Mouse (Mus musculus): ENCODE measurements around the gene Abhd5. TPM values are rescaled to one million over a fixed set of nuclear protein-coding genes. Genes with fewer than 3 reads are reported as not detected.

Gene Abhd5
- polyA plus RNA-seq, 1 experiment from 2014 or later, result 23.5 TPM

DNA sequence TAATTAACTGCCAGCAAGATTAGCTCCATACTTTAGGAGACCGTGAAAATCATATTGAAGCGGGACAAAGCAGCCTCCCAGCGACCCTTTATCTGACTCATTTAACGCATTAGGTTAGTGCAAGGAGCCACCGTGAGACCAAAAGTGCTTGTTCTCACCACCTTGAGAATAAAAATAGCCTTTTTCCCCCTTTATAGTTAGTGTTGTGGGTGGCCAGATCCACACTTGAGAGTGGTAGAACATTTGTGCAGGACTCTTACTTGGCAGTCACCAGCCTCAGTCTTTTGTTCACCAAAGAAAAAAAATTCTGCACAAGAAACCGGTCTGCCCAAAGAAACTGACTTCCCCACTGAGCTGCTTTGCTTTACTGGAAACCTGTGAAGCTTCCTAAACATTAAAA, 29.6 kb downstream of the Abhd5 start:
- Histone ChIP-seq H3K4me1 (ENCODE audit: control insufficient read depth, insufficient read depth, low read length) (no peaks in the 10 kb centered on the region), H3K9ac (ENCODE audit: low read length) (no peak overlapping the region), H3K4me2 (ENCODE audit: low read depth, low read length) (no peak overlapping the region), H3K9me3 (replicated peaks; ENCODE audit: control insufficient read depth, low read length) (no peaks in the 10 kb centered on the region), H3K27me3 (ENCODE audit: control insufficient read depth, insufficient read depth, low read length) (no peaks in the 10 kb centered on the region), H3K4me3 (ENCODE audit: low read length) (no peak overlapping the region), H3K36me3 (ENCODE audit: control insufficient read depth, insufficient read depth) (peaks cover 11% of the 10 kb centered on the region), H3K27ac (ENCODE audit: low read length) (no peak overlapping the region)
- ATAC-seq (replicated peaks; ENCODE audit: extremely low read depth, insufficient read depth, low FRiP score), result no peak
- WGBS, result 75% methylated on average over 6 of the region's 6 CpGs

DNA sequence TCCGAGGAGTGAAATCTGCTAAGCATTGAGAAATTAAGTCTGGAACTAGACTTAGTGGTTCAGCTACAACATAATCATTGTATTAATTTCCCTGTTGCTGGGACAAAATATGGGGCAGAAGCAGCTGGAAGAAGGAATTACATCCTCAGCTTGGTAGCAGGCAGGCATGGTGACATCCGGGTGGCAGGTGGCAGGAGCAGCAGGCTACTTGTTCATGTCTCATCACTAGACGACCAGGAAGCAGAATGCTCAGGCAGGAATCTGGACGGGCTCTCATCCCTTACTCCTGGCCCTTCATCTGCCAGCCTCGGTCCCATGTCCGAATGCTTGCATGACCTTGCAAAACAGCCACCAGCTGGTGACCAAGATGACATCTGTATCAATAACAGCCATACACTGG, 30.6 kb downstream of the Abhd5 start:
- Histone ChIP-seq H3K4me2 (ENCODE audit: low read depth, low read length) (no peak overlapping the region), H3K27me3 (ENCODE audit: control insufficient read depth, insufficient read depth, low read length) (no peaks in the 10 kb centered on the region), H3K27ac (ENCODE audit: low read length) (no peak overlapping the region), H3K9ac (ENCODE audit: low read length) (no peak overlapping the region), H3K4me1 (ENCODE audit: control insufficient read depth, insufficient read depth, low read length) (no peaks in the 10 kb centered on the region), H3K4me3 (ENCODE audit: low read length) (no peak overlapping the region), H3K9me3 (replicated peaks; ENCODE audit: control insufficient read depth, low read length) (no peaks in the 10 kb centered on the region), H3K36me3 (ENCODE audit: control insufficient read depth, insufficient read depth) (peaks cover 11% of the 10 kb centered on the region)
- WGBS, result 85% methylated on average over 6 of the region's 6 CpGs
- no peak for ATAC-seq (replicated peaks; ENCODE audit: extremely low read depth, insufficient read depth, low FRiP score)

DNA sequence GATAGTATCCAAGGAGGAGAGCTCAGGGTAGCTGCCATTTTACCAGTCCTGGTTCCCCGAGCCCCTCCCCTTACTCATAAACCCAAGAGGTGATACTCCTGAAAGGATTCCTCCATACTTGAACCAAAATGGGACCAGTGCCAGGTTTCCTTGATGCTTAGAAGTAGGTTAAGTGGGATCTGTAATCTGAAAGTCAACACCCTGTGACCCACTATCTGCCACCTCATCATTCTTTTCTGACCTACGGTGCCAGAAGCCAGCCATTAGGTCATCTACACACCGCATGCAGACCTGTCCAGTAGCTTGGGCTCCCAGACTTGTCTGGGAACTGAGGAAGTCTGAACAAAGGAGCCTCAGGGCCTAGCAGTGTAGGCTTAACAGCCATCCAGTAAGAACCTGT, 34.6 kb downstream of the Abhd5 start:
- H3K9me3 ChIP-seq (replicated peaks; ENCODE audit: control insufficient read depth, low read length), result no peaks in the 10 kb centered on the region
- no peak overlapping the region for H3K27ac ChIP-seq (ENCODE audit: low read length)
- H3K4me1 ChIP-seq (ENCODE audit: control insufficient read depth, insufficient read depth, low read length), result no peaks in the 10 kb centered on the region
- no peaks in the 10 kb centered on the region for H3K27me3 ChIP-seq (ENCODE audit: control insufficient read depth, insufficient read depth, low read length)
- H3K9ac ChIP-seq (ENCODE audit: low read length), result no peak overlapping the region
- H3K4me3 ChIP-seq (ENCODE audit: low read length), result no peak overlapping the region
- 41% methylated on average over 3 of the region's 3 CpGs for WGBS
- no peaks in the 10 kb centered on the region for H3K36me3 ChIP-seq (ENCODE audit: control insufficient read depth, insufficient read depth)
- ATAC-seq (replicated peaks; ENCODE audit: extremely low read depth, insufficient read depth, low FRiP score), result no peak
- no peak overlapping the region for H3K4me2 ChIP-seq (ENCODE audit: low read depth, low read length)

DNA sequence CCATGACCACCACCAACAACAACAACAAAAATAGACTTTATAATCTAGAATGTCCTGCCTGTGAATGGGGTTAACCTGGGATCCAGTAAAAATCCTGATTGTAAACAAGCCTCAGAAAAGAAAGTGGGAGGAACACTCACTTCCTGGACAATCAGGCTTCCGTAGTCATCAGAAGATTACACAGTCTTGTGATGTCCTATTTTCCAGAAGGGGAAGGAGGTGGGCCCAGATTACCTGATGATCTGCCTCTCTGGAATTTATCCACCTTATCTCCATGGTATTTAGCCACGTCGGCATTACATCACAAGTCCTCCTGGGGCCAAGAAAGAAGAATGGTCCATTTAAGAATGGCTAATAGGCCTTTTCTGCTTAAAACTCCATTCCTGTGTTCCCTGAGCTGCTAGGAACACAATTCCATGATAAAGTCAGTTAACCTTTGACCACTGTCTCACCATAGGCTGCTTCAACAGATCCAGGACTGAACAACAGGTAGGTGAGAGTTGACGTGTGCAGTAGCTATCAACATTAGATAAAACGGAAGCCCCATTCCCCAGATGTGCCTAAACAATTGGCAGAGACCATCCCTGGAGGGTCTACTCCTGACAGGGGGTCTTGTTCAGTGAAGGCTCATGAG, 38.0 kb downstream of the Abhd5 start:
- no peak overlapping the region for H3K27ac ChIP-seq (ENCODE audit: low read length)
- no peaks in the 10 kb centered on the region for H3K9me3 ChIP-seq (replicated peaks; ENCODE audit: control insufficient read depth, low read length)
- H3K36me3 ChIP-seq (ENCODE audit: control insufficient read depth, insufficient read depth), result no peaks in the 10 kb centered on the region
- H3K27me3 ChIP-seq (ENCODE audit: control insufficient read depth, insufficient read depth, low read length), result no peaks in the 10 kb centered on the region
- ATAC-seq (replicated peaks; ENCODE audit: extremely low read depth, insufficient read depth, low FRiP score), result no peak
- H3K4me2 ChIP-seq (ENCODE audit: low read depth, low read length), result no peak overlapping the region
- H3K9ac ChIP-seq (ENCODE audit: low read length), result no peak overlapping the region
- no peaks in the 10 kb centered on the region for H3K4me1 ChIP-seq (ENCODE audit: control insufficient read depth, insufficient read depth, low read length)
- WGBS, result 62% methylated on average over 5 of the region's 5 CpGs
- no peak overlapping the region for H3K4me3 ChIP-seq (ENCODE audit: low read length)

DNA sequence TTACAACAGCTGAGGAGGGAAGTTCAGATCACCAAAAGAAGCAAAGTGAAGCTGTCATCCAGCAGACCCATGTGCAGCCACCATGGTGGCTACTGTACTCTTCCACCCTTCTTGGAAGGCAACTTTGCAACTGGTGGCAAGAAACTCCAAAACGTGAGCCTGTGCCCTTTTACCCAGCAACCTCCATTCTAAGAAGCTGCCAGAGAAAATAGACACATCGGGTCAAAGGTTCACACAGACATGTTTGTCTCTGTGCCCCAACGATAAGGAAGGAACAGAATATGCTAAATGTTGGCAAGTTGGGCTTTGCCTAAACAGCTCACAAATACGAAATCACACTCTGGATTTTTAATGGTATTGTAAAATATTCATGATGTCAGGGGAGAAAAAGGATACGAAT, 44.4 kb downstream of the Abhd5 start:
- no peaks in the 10 kb centered on the region for H3K4me1 ChIP-seq (ENCODE audit: control insufficient read depth, insufficient read depth, low read length)
- no peaks in the 10 kb centered on the region for H3K27me3 ChIP-seq (ENCODE audit: control insufficient read depth, insufficient read depth, low read length)
- no peak for ATAC-seq (replicated peaks; ENCODE audit: extremely low read depth, insufficient read depth, low FRiP score)
- no peaks in the 10 kb centered on the region for H3K9me3 ChIP-seq (replicated peaks; ENCODE audit: control insufficient read depth, low read length)
- 69% methylated on average over 5 of the region's 5 CpGs for WGBS
- no peak overlapping the region for H3K4me3 ChIP-seq (ENCODE audit: low read length)
- H3K9ac ChIP-seq (ENCODE audit: low read length), result no peak overlapping the region
- H3K4me2 ChIP-seq (ENCODE audit: low read depth, low read length), result no peak overlapping the region
- H3K36me3 ChIP-seq (ENCODE audit: control insufficient read depth, insufficient read depth), result no peaks in the 10 kb centered on the region
- no peak overlapping the region for H3K27ac ChIP-seq (ENCODE audit: low read length)

DNA sequence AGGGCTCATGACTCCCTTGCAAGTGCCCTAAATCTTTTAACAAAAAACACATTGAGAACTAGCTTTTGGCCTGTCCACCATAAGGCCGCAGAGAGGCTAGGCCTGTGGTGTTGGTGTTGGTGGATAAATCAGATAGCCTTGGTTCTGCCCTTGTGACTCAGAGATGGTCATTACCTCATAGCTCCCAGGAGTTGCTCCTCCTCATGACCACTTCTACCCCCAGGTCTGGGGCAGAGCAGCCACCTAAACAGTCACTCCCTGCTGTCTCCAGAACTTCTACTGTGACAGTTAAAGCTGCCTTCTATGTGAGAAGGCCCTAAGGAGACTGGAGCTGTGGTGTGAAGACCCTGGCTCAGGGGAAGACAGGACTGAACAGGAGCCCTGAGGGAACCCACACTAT, 45.7 kb downstream of the Abhd5 start:
- no peak overlapping the region for H3K27ac ChIP-seq (ENCODE audit: low read length)

DNA sequence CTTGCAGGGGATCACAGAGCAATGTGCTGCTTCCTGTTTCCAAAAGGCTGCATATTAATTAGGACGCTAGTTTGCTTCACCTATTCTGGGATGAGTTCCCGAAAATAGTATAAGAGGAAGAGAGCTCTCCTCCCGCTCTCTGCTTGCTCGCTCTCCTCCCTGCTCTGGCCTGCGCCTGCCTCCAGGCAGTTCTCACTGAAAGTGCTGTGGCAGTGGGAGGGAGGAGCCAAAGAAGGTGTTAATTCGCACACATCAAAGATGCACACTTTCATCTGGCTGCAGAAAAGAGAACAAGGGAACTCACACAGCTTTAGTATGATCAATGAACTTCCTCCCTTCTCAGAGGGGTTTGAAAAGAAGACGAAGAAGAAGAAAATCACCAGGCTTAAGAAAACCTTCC, 47.3 kb downstream of the Abhd5 start:
- H3K4me1 ChIP-seq (ENCODE audit: control insufficient read depth, insufficient read depth, low read length), result no peaks in the 10 kb centered on the region
- H3K9ac ChIP-seq (ENCODE audit: low read length), result no peak overlapping the region
- H3K27ac ChIP-seq (ENCODE audit: low read length), result no peak overlapping the region
- no peaks in the 10 kb centered on the region for H3K9me3 ChIP-seq (replicated peaks; ENCODE audit: control insufficient read depth, low read length)
- H3K27me3 ChIP-seq (ENCODE audit: control insufficient read depth, insufficient read depth, low read length), result no peaks in the 10 kb centered on the region
- no peak for ATAC-seq (replicated peaks; ENCODE audit: extremely low read depth, insufficient read depth, low FRiP score)
- H3K36me3 ChIP-seq (ENCODE audit: control insufficient read depth, insufficient read depth), result no peaks in the 10 kb centered on the region
- WGBS, result 44% methylated on average over 7 of the region's 7 CpGs
- H3K4me3 ChIP-seq (ENCODE audit: low read length), result no peak overlapping the region
- no peak overlapping the region for H3K4me2 ChIP-seq (ENCODE audit: low read depth, low read length)

More for the DNA sequence above, 45.7 kb downstream of the Abhd5 start:
- H3K9ac ChIP-seq (ENCODE audit: low read length), result no peak overlapping the region
- no peak overlapping the region for H3K4me3 ChIP-seq (ENCODE audit: low read length)
- ATAC-seq (replicated peaks; ENCODE audit: extremely low read depth, insufficient read depth, low FRiP score), result no peak
- H3K36me3 ChIP-seq (ENCODE audit: control insufficient read depth, insufficient read depth), result no peaks in the 10 kb centered on the region
- H3K4me1 ChIP-seq (ENCODE audit: control insufficient read depth, insufficient read depth, low read length), result no peaks in the 10 kb centered on the region
- no peaks in the 10 kb centered on the region for H3K9me3 ChIP-seq (replicated peaks; ENCODE audit: control insufficient read depth, low read length)
- H3K4me2 ChIP-seq (ENCODE audit: low read depth, low read length), result no peak overlapping the region
- no peaks in the 10 kb centered on the region for H3K27me3 ChIP-seq (ENCODE audit: control insufficient read depth, insufficient read depth, low read length)
- 85% methylated on average over 1 of the region's 1 CpGs for WGBS

DNA sequence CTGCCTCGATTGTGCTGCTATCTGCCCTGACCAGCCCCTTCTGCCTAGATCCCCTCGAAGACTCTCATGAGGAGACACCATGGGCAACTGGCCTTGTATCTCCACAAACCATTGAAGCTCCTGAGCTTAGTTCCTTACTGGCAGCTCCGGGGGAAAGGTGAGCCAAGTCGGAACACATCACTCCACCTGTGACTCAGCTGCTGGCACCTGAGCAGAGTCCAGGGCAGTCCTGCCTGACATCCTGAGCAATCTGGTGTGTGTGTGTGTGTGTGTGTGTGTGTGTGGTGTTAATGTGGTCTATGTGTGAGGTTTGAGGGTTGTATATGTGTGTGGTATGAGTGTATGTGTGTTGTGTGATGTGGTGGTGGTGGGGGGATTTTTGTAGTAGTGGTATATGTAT, 49.8 kb downstream of the Abhd5 start:
- Histone ChIP-seq H3K9ac (ENCODE audit: low read length) (no peak overlapping the region), H3K4me1 (ENCODE audit: control insufficient read depth, insufficient read depth, low read length) (no peaks in the 10 kb centered on the region), H3K9me3 (replicated peaks; ENCODE audit: control insufficient read depth, low read length) (no peaks in the 10 kb centered on the region), H3K4me3 (ENCODE audit: low read length) (no peak overlapping the region), H3K27ac (ENCODE audit: low read length) (no peak overlapping the region), H3K27me3 (ENCODE audit: control insufficient read depth, insufficient read depth, low read length) (no peaks in the 10 kb centered on the region), H3K36me3 (ENCODE audit: control insufficient read depth, insufficient read depth) (no peaks in the 10 kb centered on the region), H3K4me2 (ENCODE audit: low read depth, low read length) (no peak overlapping the region)
- no peak for ATAC-seq (replicated peaks; ENCODE audit: extremely low read depth, insufficient read depth, low FRiP score)
- WGBS, result 81% methylated on average over 4 of the region's 4 CpGs

DNA sequence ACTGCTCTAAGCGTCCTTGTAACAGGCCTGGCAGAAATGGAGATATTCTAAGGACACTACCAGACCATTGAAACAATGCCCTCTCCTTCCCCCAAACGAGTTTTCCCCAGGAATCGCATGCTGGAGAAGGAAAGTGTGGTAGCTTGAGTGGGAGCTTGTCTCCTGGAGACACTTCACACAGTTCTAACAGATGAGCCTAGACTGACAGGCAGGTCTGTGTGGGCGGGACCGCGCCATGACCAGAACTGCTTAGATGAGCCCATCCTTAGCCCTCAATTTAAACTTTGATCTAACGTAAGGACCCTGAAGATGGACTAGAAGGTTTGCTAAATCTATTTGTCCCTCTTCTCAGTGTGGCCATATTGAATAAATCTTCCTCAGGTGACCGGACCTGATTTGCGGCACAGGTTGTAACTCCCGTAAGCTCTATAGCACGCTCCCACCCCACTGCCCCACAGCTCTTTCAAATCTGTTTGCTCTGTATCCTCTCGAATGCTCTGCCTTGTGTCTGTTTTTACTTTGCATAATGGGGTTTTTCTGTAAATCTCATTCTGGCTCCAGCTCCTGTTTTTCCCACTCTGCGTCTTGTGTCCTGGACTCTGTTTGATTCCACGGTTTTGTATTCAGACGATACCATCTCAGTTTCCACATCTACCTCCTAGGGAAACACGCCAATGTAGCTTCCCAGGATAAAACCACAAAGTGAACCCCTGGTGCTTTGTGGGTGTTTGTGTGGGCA, 59.2 kb downstream of the Abhd5 start:
- Histone ChIP-seq H3K4me3 (ENCODE audit: low read length) (no peak overlapping the region), H3K4me1 (ENCODE audit: control insufficient read depth, insufficient read depth, low read length) (no peaks in the 10 kb centered on the region), H3K27ac (ENCODE audit: low read length) (no peak overlapping the region), H3K36me3 (ENCODE audit: control insufficient read depth, insufficient read depth) (no peaks in the 10 kb centered on the region), H3K4me2 (ENCODE audit: low read depth, low read length) (no peak overlapping the region), H3K27me3 (ENCODE audit: control insufficient read depth, insufficient read depth, low read length) (no peaks in the 10 kb centered on the region), H3K9me3 (replicated peaks; ENCODE audit: control insufficient read depth, low read length) (no peaks in the 10 kb centered on the region), H3K9ac (ENCODE audit: low read length) (no peak overlapping the region)
- no peak for ATAC-seq (replicated peaks; ENCODE audit: extremely low read depth, insufficient read depth, low FRiP score)
- 85% methylated on average over 16 of the region's 16 CpGs for WGBS
